Mouse (Mus musculus) c-Kit-positive CD71-positive TER-119-positive erythroid progenitor cells, embryonic 14.5 days (primary cell): ENCODE measurements around the gene Ptpn11.

Source experiments
- DNase-seq: peaks from one replicate; pipeline ENCODE4 v3.0.0-alpha.2; 2013; ENCODE audit warnings: low spot score

Ptpn11 gene

DNA sequence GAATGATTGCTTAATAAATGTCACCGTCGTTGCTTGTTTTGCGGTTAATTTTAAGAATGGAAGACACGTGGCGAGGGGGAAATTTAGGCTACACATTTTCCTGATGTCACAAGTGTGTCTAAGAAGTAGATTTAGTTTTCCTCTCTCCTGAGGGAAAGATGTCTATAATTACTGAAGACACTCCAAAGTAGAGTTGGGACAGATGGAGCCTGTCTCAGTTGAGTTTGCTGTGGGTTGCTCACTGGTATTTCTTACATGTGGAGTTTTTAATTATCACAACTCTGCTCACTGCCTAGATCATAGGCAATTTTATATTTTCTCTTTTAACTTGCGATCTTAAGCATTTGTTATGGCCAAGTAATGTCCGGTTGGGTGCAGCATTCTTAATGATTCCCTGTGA lies 108.6 kb downstream of the Ptpn11 start:
- DNase-seq, result no peak

DNA sequence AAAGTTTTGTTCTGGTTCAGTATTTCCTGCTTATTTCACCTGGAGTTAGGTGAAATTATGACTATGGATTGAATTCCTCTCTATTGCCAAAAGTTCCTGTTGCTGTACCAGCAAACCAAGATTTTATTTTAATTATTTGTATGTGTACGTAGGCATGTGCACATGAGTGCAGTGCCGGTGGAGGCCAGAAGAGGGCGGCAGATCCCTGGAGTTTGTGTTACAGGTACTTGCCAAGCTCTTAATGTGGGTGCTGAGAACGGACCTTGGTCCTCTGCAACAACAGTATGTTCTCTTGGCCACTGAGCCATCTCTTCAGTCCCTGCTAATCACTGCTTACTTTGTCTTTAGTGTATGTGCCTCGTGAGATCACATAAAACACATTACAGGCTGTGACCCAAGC lies 109.4 kb downstream of the Ptpn11 start:
- DNase-seq, result no peak
